Mouse (Mus musculus) limb, embryonic 15.5 days (tissue): ENCODE results near the gene Abcf2. TPM values are rescaled to one million over a fixed set of nuclear protein-coding genes. Genes with fewer than 3 reads are reported as not detected.

ENCODE experiments used
- ATAC-seq: fragments of 200-750 bp; cut with Nextera tagmentation; 2 replicates; pipeline ENCODE4 v1.8.0; 2017; ENCODE audit warnings: low read depth, moderate TSS enrichment; ENCODE audit not compliant: insufficient number of reproducible peaks, low FRiP score, low TSS enrichment
- H3K27ac ChIP-seq: fragments of 300-500 bp; sonication (generic); 2 replicates; pipeline ENCODE4 v1.5.1; 2015; ENCODE audit warnings: moderate library complexity, mild to moderate bottlenecking, inconsistent platforms
- H3K27me3 ChIP-seq: fragments of 300-500 bp; sonication (generic); 2 replicates; pipeline ENCODE4 v1.6.1; 2015; ENCODE audit warnings: inconsistent platforms
- H3K36me3 ChIP-seq: fragments of 300-500 bp; sonication (generic); 2 replicates; pipeline ENCODE4 v1.6.1; 2015; ENCODE audit warnings: inconsistent platforms
- H3K4me1 ChIP-seq: fragments of 300-500 bp; sonication (generic); 2 replicates; pipeline ENCODE4 v1.6.1; 2015; ENCODE audit warnings: inconsistent platforms
- H3K4me2 ChIP-seq: fragments of 300-500 bp; sonication (generic); 2 replicates; pipeline ENCODE4 v1.6.1; 2015; ENCODE audit warnings: mild to moderate bottlenecking, inconsistent platforms
- H3K4me3 ChIP-seq: fragments of 300-500 bp; sonication (generic); 2 replicates; pipeline ENCODE4 v1.5.1; 2015; ENCODE audit warnings: mild to moderate bottlenecking, inconsistent platforms
- H3K9ac ChIP-seq: fragments of 300-500 bp; sonication (generic); 2 replicates; pipeline ENCODE4 v1.6.1; 2015; ENCODE audit warnings: inconsistent platforms
- H3K9me3 ChIP-seq: fragments of 300-500 bp; sonication (generic); 2 replicates; pipeline ENCODE4 v1.6.1; 2016; ENCODE audit warnings: inconsistent platforms
- WGBS: fragments of 180-500 bp; shearing (Covaris S2); methylation state at CpG from one replicate; pipeline ENCODE4 v1.1.7; 2015; 5-methylcytosine and 5-hydroxymethylcytosine counted together
- polyA plus RNA-seq: library from polyadenylated mRNA; unstranded; fragments of >200 nt; fragmentation: Nextera tagmentation; extraction: Ambion mirVana; gene quantifications from 2 replicates; pipeline ENCODE4 v1.2.1, GENCODE M21; 2015

Gene Abcf2
- polyA plus RNA-seq, 1 experiment from 2014 or later = 97.2 TPM

- H3K4me1 ChIP-seq = peaks cover 44% of the 10 kb centered on the region
- no peak overlapping the region for H3K9ac ChIP-seq
- no peak overlapping the region for H3K4me3 ChIP-seq
- no peak for ATAC-seq
- H3K27ac ChIP-seq = no peak overlapping the region
- H3K27me3 ChIP-seq = no peaks in the 10 kb centered on the region
- peaks cover 79% of the 10 kb centered on the region for H3K36me3 ChIP-seq
- WGBS = 78% methylated on average over 10 of the region's 10 CpGs
- H3K9me3 ChIP-seq = no peaks in the 10 kb centered on the region
- H3K4me2 ChIP-seq = no peak overlapping the region
These were observed 16.0 kb upstream of the Abcf2 start for GRCm38 (mm10) chr5:24593230-24593629.

GRCm38 (mm10) chr5:24592471-24593160 lies 15.3 kb upstream of the Abcf2 start:
- no peak overlapping the region for H3K4me3 ChIP-seq
- H3K4me2 ChIP-seq = no peak overlapping the region
- no peaks in the 10 kb centered on the region for H3K27me3 ChIP-seq
- H3K27ac ChIP-seq = no peak overlapping the region
- peaks cover 46% of the 10 kb centered on the region for H3K4me1 ChIP-seq
- H3K9me3 ChIP-seq = no peaks in the 10 kb centered on the region
- WGBS = 60% methylated on average over 21 of the region's 21 CpGs
- no peak overlapping the region for H3K9ac ChIP-seq
- peak; percentile 41; the same call in 1 of the 2 replicates for ATAC-seq
- peaks cover 82% of the 10 kb centered on the region for H3K36me3 ChIP-seq

GRCm38 (mm10) chr5:24591796-24592470 lies 14.7 kb upstream of the Abcf2 start:
- Histone ChIP-seq H3K4me3 (no peak overlapping the region), H3K9me3 (no peaks in the 10 kb centered on the region), H3K4me2 (no peak overlapping the region), H3K9ac (no peak overlapping the region), H3K27me3 (no peaks in the 10 kb centered on the region), H3K4me1 (peaks cover 47% of the 10 kb centered on the region), H3K36me3 (peaks cover 82% of the 10 kb centered on the region), H3K27ac (no peak overlapping the region)
- 59% methylated on average over 24 of the region's 24 CpGs for WGBS
- ATAC-seq = no peak

- no peak overlapping the region for H3K27ac ChIP-seq
- no peaks in the 10 kb centered on the region for H3K27me3 ChIP-seq
- no peak overlapping the region for H3K4me2 ChIP-seq
- no peak overlapping the region for H3K9ac ChIP-seq
- H3K4me1 ChIP-seq = peaks cover 40% of the 10 kb centered on the region
- no peak for ATAC-seq
- peaks cover 82% of the 10 kb centered on the region for H3K36me3 ChIP-seq
- no peaks in the 10 kb centered on the region for H3K9me3 ChIP-seq
- 30% methylated on average over 23 of the region's 23 CpGs for WGBS
- no peak overlapping the region for H3K4me3 ChIP-seq
These were observed 14.0 kb upstream of the Abcf2 start for GRCm38 (mm10) chr5:24591268-24591721.

GRCm38 (mm10) chr5:24589511-24590500 lies 12.5 kb upstream of the Abcf2 start:
- Histone ChIP-seq H3K4me2 (no peak overlapping the region), H3K4me3 (no peak overlapping the region), H3K9me3 (no peaks in the 10 kb centered on the region), H3K27me3 (no peaks in the 10 kb centered on the region), H3K36me3 (peaks cover 68% of the 10 kb centered on the region), H3K4me1 (peaks cover 41% of the 10 kb centered on the region), H3K9ac (no peak overlapping the region), H3K27ac (no peak overlapping the region)
- no peak for ATAC-seq
- 89% methylated on average over 20 of the region's 20 CpGs for WGBS

GRCm38 (mm10) chr5:24587200-24587577 lies 9.9 kb upstream of the Abcf2 start:
- Histone ChIP-seq H3K4me1 (peaks cover 35% of the 10 kb centered on the region), H3K27me3 (no peaks in the 10 kb centered on the region), H3K9me3 (no peaks in the 10 kb centered on the region), H3K4me2 (peak overlapping the region; percentile 78), H3K36me3 (peaks cover 42% of the 10 kb centered on the region), H3K9ac (peak overlapping the region; percentile 66), H3K27ac (peak overlapping the region; percentile 82), H3K4me3 (peak overlapping the region; percentile 86)
- WGBS = 26% methylated on average over 4 of the region's 4 CpGs
- no peak for ATAC-seq

GRCm38 (mm10) chr5:24586547-24587199 lies 9.4 kb upstream of the Abcf2 start, which contains the start of gene Chpf2:
Chpf2 (plus strand) TSS chr5:24586741.
- Histone ChIP-seq H3K27me3 (no peaks in the 10 kb centered on the region), H3K4me1 (peaks cover 30% of the 10 kb centered on the region), H3K9ac (peak within 1 kb of the TSS; percentile 66), H3K4me2 (peak within 1 kb of the TSS; percentile 78), H3K9me3 (no peaks in the 10 kb centered on the region), H3K36me3 (peaks cover 37% of the 10 kb centered on the region), H3K27ac (peak within 1 kb of the TSS; percentile 82), H3K4me3 (peak within 1 kb of the TSS; percentile 86)
- WGBS = 0% methylated on average over 43 of the region's 43 CpGs
- ATAC-seq = peak; percentile 90

- Histone ChIP-seq H3K9ac (peak overlapping the region; percentile 38; the same call in 1 of the 2 replicates), H3K4me1 (peaks cover 26% of the 10 kb centered on the region), H3K27ac (no peak overlapping the region), H3K4me3 (peak overlapping the region; percentile 86), H3K9me3 (no peaks in the 10 kb centered on the region), H3K27me3 (no peaks in the 10 kb centered on the region), H3K4me2 (peak overlapping the region; percentile 78), H3K36me3 (peaks cover 31% of the 10 kb centered on the region)
- no peak for ATAC-seq
- WGBS = 7% methylated on average over 8 of the region's 8 CpGs
These were observed 8.8 kb upstream of the Abcf2 start for GRCm38 (mm10) chr5:24586106-24586505.

- ATAC-seq = no peak
- Histone ChIP-seq H3K27me3 (no peaks in the 10 kb centered on the region), H3K4me1 (peaks cover 15% of the 10 kb centered on the region), H3K9me3 (no peaks in the 10 kb centered on the region), H3K27ac (peak overlapping the region; percentile 84), H3K4me3 (peak overlapping the region; percentile 79), H3K36me3 (peaks cover 20% of the 10 kb centered on the region), H3K4me2 (peak overlapping the region; percentile 59), H3K9ac (no peak overlapping the region)
- WGBS = 67% methylated on average over 6 of the region's 6 CpGs
These were observed 1.1 kb upstream of the Abcf2 start for GRCm38 (mm10) chr5:24578109-24578963.

- Histone ChIP-seq H3K27ac (peak overlapping the region; percentile 87), H3K36me3 (peaks cover 35% of the 10 kb centered on the region)
- under 1% methylated on average over 32 of the region's 32 CpGs for WGBS
These were observed 475 bp downstream of the Abcf2 start for GRCm38 (mm10) chr5:24576801-24577182.

More at GRCm38 (mm10) chr5:24576801-24577182, 475 bp downstream of the Abcf2 start:
- peak overlapping the region; percentile 79 for H3K4me3 ChIP-seq
- peak overlapping the region; percentile 78 for H3K9ac ChIP-seq
- H3K4me2 ChIP-seq = peak overlapping the region; percentile 81
- peaks cover 15% of the 10 kb centered on the region for H3K4me1 ChIP-seq
- peak; percentile 0; the same call in 1 of the 2 replicates for ATAC-seq
- H3K27me3 ChIP-seq = no peaks in the 10 kb centered on the region
- H3K9me3 ChIP-seq = no peaks in the 10 kb centered on the region
